Mouse (Mus musculus) heart, embryonic 16.5 days (tissue): ENCODE data around the gene Zp2. TPM values are rescaled to one million over a fixed set of nuclear protein-coding genes. Genes with fewer than 3 reads are reported as not detected.

ENCODE experiments used
- ATAC-seq: fragments of 200-750 bp; cut with Nextera tagmentation; replicated peaks from 2 replicates; pipeline ENCODE4 v1.8.0; 2017; ENCODE audit warnings: moderate number of reproducible peaks; ENCODE audit not compliant: insufficient read depth, low FRiP score; ENCODE audit errors: extremely low read depth
- H3K27ac ChIP-seq: fragments of 300-500 bp; sonication (generic); 2 replicates; pipeline ENCODE4 v1.5.1; 2014; ENCODE audit warnings: mild to moderate bottlenecking, low read length, control low read depth, moderate library complexity
- H3K27me3 ChIP-seq: fragments of 300-500 bp; sonication (generic); 2 replicates; pipeline ENCODE4 v1.6.1; 2014; ENCODE audit warnings: low read length, mixed read lengths; ENCODE audit not compliant: control insufficient read depth, insufficient read depth
- H3K36me3 ChIP-seq: fragments of 300-500 bp; sonication (generic); 2 replicates; pipeline ENCODE4 v1.6.1; 2014; ENCODE audit not compliant: control insufficient read depth, insufficient read depth
- H3K4me1 ChIP-seq: fragments of 300-500 bp; sonication (generic); 2 replicates; pipeline ENCODE4 v1.6.1; 2014; ENCODE audit warnings: low read length, mixed read lengths; ENCODE audit not compliant: control insufficient read depth, insufficient read depth
- H3K4me2 ChIP-seq: fragments of 300-500 bp; sonication (generic); 2 replicates; pipeline ENCODE4 v1.6.1; 2014; ENCODE audit warnings: low read depth, mild to moderate bottlenecking, control low read depth, low read length
- H3K4me3 ChIP-seq: fragments of 300-500 bp; sonication (generic); 2 replicates; pipeline ENCODE4 v1.5.1; 2014; ENCODE audit warnings: mild to moderate bottlenecking, control low read depth, low read length
- H3K9ac ChIP-seq: fragments of 300-500 bp; sonication (generic); 2 replicates; pipeline ENCODE4 v1.6.1; 2014; ENCODE audit warnings: low read length, control low read depth
- H3K9me3 ChIP-seq: fragments of 300-500 bp; sonication (generic); replicated peaks from 2 replicates; pipeline ENCODE4 v1.6.1; 2016; ENCODE audit warnings: low read length; ENCODE audit not compliant: control insufficient read depth
- WGBS: fragments of 180-500 bp; shearing (Covaris S2); extraction: QIAGEN DNeasy Blood & Tissue Kit; methylation state at CpG from one replicate; pipeline ENCODE4 v1.1.7; 2014; 5-methylcytosine and 5-hydroxymethylcytosine counted together
- polyA plus RNA-seq: library from polyadenylated mRNA; unstranded; fragments of >200 nt; fragmentation: Nextera tagmentation; extraction: Ambion mirVana; gene quantifications from 2 replicates; pipeline ENCODE4 v1.2.1, GENCODE M21; 2015

Gene Zp2
- polyA plus RNA-seq, 1 experiment from 2014 or later = not detected

GRCm38 (mm10) chr7:120156841-120157409 lies 11.8 kb upstream of the Zp2 start:
- H3K9me3 ChIP-seq = no peaks in the 10 kb centered on the region
- H3K27ac ChIP-seq = no peak overlapping the region
- no peak overlapping the region for H3K9ac ChIP-seq
- no peak overlapping the region for H3K4me3 ChIP-seq
- ATAC-seq = no peak
- H3K4me1 ChIP-seq = no peaks in the 10 kb centered on the region
- 40% methylated on average over 2 of the region's 2 CpGs for WGBS
- H3K27me3 ChIP-seq = no peaks in the 10 kb centered on the region
- no peaks in the 10 kb centered on the region for H3K36me3 ChIP-seq
- no peak overlapping the region for H3K4me2 ChIP-seq

DNA sequence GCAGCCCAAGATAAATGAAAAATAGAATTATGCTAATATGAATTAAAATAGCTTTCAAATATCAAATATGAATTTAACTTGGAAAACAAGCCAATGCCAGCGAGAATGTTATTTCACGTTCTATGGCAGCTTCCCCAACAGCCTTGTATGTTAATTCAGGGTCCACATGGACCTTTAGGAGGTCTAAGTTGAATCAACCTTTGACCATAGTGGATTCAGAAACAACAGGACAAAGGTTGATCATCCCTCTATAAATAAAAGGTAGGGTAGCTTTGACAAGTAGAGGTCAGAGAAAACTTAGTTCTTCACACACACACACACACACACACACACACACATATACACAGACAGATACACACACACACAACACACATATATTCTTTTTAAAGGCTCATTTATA lies 5.8 kb upstream of the Zp2 start:
- no peak overlapping the region for H3K9ac ChIP-seq
- no peak overlapping the region for H3K27ac ChIP-seq
- H3K36me3 ChIP-seq = no peaks in the 10 kb centered on the region
- no peak overlapping the region for H3K4me2 ChIP-seq
- no peak overlapping the region for H3K4me3 ChIP-seq
- no peaks in the 10 kb centered on the region for H3K4me1 ChIP-seq
- H3K27me3 ChIP-seq = no peaks in the 10 kb centered on the region
- no peak for ATAC-seq
- WGBS = 85% methylated on average over 2 of the region's 2 CpGs
- H3K9me3 ChIP-seq = no peaks in the 10 kb centered on the region

GRCm38 (mm10) chr7:120150257-120150656 lies 5.2 kb upstream of the Zp2 start:
- Histone ChIP-seq H3K4me1 (no peaks in the 10 kb centered on the region), H3K9me3 (no peaks in the 10 kb centered on the region), H3K36me3 (no peaks in the 10 kb centered on the region), H3K4me3 (no peak overlapping the region), H3K4me2 (no peak overlapping the region), H3K9ac (no peak overlapping the region), H3K27me3 (no peaks in the 10 kb centered on the region; the same call in 1 of the 2 replicates), H3K27ac (no peak overlapping the region)
- WGBS = 44% methylated on average over 3 of the region's 3 CpGs
- no peak for ATAC-seq

GRCm38 (mm10) chr7:120142743-120143142 lies 2.3 kb downstream of the Zp2 start:
- no peak overlapping the region for H3K4me2 ChIP-seq
- no peak overlapping the region for H3K27ac ChIP-seq
- WGBS = 75% methylated on average over 1 of the region's 1 CpGs
- no peaks in the 10 kb centered on the region for H3K36me3 ChIP-seq
- H3K9me3 ChIP-seq = no peaks in the 10 kb centered on the region
- H3K27me3 ChIP-seq = no peaks in the 10 kb centered on the region; the same call in 1 of the 2 replicates
- no peak overlapping the region for H3K4me3 ChIP-seq
- no peak overlapping the region for H3K9ac ChIP-seq
- peaks cover 3% of the 10 kb centered on the region; the same call in 1 of the 2 replicates for H3K4me1 ChIP-seq
- no peak for ATAC-seq

- Histone ChIP-seq H3K4me1 (0 out of 2 replicates have a peak, but pooled peaks cover 3% of the 10 kb centered on the region), H3K4me3 (no peak overlapping the region), H3K9me3 (no peaks in the 10 kb centered on the region), H3K27me3 (no peaks in the 10 kb centered on the region), H3K27ac (no peak overlapping the region), H3K36me3 (no peaks in the 10 kb centered on the region), H3K9ac (no peak overlapping the region), H3K4me2 (no peak overlapping the region)
- 67% methylated on average over 4 of the region's 4 CpGs for WGBS
- ATAC-seq = no peak
These were observed 16.1 kb downstream of the Zp2 start for GRCm38 (mm10) chr7:120128951-120129350.

GRCm38 (mm10) chr7:120127686-120128059 lies 17.4 kb downstream of the Zp2 start:
- Histone ChIP-seq H3K36me3 (no peaks in the 10 kb centered on the region), H3K4me2 (no peak overlapping the region), H3K4me1 (0 out of 2 replicates have a peak, but pooled peaks cover 3% of the 10 kb centered on the region), H3K9ac (no peak overlapping the region), H3K27ac (0 out of 2 replicates have a peak overlapping the region, but pooled peaks have one; percentile 16), H3K4me3 (no peak overlapping the region), H3K27me3 (no peaks in the 10 kb centered on the region), H3K9me3 (no peaks in the 10 kb centered on the region)
- no peak for ATAC-seq
- 46% methylated on average over 4 of the region's 4 CpGs for WGBS

DNA sequence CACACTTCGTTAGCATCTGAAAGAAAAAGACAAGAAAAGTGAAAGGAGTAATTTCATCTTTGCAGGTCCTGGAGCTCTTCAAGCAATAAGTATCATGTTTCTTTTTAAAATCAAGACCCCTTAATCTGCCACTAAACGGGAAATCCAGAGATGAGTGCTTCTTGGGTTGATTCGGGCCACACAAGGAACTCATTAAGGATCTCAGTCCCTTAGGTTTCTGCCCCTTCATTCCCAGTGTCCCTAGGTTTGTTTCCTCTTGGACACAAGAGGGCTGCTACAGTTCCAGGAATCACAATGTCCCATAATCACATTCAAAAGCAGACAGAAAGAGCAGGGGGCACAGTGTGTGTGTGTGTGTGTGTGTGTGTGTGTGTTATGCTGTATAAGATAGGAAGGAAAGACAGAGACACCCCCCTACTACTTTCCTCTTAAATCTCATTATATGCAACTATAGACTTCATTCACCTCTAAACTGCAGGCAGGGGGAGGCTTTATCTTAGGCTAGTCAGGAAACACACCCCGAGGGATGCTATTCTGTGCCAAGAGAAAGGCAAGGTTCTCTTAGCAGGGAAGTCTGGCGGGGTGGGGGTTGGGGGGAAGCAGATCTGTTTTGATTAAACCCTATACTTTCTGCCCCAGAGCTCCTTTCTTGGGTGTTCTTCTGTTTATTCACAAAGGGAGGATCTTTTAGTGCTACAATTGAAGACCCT lies 18.0 kb downstream of the Zp2 start:
- H3K4me1 ChIP-seq = 0 out of 2 replicates have a peak, but pooled peaks cover 3% of the 10 kb centered on the region
- no peaks in the 10 kb centered on the region for H3K9me3 ChIP-seq
- H3K27me3 ChIP-seq = no peaks in the 10 kb centered on the region
- ATAC-seq = 0 out of 2 replicates have a peak, but pooled peaks have one; percentile 43
- WGBS = 28% methylated on average over 5 of the region's 5 CpGs
- H3K27ac ChIP-seq = 0 out of 2 replicates have a peak overlapping the region, but pooled peaks have one; percentile 16
- H3K36me3 ChIP-seq = no peaks in the 10 kb centered on the region
- no peak overlapping the region for H3K4me3 ChIP-seq
- no peak overlapping the region for H3K9ac ChIP-seq
- no peak overlapping the region for H3K4me2 ChIP-seq

DNA sequence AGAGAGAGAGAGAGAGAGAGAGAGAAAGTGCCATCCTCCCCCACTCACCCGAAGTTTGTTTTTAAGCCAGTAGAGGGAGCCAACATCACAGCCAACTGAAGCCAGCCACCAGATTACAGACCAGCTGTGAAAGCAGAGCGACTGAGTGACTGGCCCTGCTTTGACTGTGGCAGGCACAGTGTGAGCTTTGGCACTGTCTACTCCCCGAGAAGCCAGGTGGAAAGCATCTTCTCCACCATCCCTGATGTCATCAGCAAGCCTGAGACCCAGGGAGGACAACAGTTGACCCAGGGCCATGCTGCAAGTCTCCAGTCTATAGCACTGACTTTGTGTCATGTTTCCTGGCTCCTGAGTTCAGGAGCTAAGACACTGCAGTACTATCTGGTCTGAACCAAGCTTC lies 20.2 kb downstream of the Zp2 start:
- Histone ChIP-seq H3K4me2 (no peak overlapping the region), H3K4me3 (no peak overlapping the region), H3K36me3 (peaks cover 8% of the 10 kb centered on the region), H3K27ac (no peak overlapping the region), H3K27me3 (no peaks in the 10 kb centered on the region), H3K9ac (no peak overlapping the region), H3K4me1 (0 out of 2 replicates have a peak, but pooled peaks cover 3% of the 10 kb centered on the region), H3K9me3 (no peaks in the 10 kb centered on the region)
- peak; percentile 54; the same call in 1 of the 2 replicates for ATAC-seq
- 1% methylated on average over 3 of the region's 3 CpGs for WGBS

DNA sequence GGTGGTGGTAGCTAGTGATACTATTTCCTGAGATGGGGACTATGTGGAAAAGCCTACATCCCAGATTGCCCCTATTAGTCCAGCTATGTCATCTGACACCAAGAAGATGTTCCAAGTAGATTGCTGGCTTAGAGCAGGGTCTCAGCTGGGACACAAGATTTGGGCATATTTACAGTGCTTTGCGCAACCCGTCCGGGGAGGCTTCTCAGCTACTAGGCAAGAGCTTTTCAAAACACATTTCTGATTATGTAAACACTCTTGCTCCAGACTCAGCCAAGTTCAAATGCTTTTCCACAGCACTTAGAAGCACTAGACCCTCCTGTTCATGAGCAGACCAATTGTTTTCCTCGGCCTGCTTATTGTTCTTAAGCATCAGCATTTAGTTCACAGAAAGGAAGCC lies 21.3 kb downstream of the Zp2 start:
- Histone ChIP-seq H3K27me3 (no peaks in the 10 kb centered on the region), H3K9ac (no peak overlapping the region), H3K27ac (no peak overlapping the region), H3K9me3 (no peaks in the 10 kb centered on the region), H3K4me3 (no peak overlapping the region), H3K36me3 (peaks cover 8% of the 10 kb centered on the region), H3K4me1 (0 out of 2 replicates have a peak, but pooled peaks cover 3% of the 10 kb centered on the region), H3K4me2 (no peak overlapping the region)
- WGBS = 71% methylated on average over 4 of the region's 4 CpGs
- no peak for ATAC-seq
